Mouse (Mus musculus) layer of hippocampus, adult 11-12 months (tissue): ENCODE results near the gene Tmco4.

Experiments used
- DNase-seq: peaks from one replicate; pipeline ENCODE4 v3.0.0; 2022; ENCODE audit warnings: low spot score

Tmco4 gene

DNA sequence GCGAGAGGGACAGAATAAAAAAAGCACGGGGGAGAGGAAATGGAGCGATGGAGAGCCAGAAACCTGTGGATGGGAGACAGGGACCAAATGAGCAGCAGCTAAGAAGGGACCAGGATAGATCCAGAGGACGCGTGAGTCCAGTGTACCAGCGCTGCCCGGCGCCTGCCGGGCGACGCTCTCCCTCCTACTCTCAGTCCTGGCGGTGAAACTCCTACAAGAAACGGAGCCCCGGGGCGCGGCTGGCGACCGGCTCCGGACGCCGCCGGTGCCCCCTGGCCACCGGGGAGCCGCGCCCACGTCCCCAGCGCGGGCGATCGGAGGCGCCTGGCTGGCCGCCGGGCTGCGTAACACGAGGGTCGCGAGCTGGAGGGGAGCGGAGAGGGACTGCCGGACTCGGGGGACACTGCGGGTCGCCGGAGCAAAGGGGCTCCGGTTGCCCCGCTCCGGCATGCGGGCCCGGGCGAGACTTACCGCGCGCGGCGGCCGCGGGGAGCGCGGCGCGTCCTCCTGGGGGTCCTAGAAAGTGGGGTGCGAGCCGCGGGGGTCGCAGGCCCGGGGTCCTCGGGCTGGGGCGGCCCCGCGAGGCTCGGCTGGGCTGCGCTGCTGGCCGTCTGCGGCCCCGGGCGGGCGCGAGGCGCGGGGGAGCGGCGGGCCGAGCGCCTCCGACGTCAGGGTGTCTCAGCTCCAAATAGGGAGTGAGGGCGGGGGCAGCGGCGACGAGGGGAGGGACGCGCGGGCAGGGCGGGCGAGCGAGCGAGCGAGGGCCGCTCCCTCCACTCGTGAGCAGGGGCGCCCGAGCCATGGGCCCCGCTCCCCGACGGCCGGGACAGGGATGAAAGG lies 119.9 kb downstream of the Tmco4 start, which contains the start of gene Nbl1:
TSS of gene Nbl1 (minus strand) at position 638 of the 840 bp plus-strand sequence.
- DNase-seq = no peak

DNA sequence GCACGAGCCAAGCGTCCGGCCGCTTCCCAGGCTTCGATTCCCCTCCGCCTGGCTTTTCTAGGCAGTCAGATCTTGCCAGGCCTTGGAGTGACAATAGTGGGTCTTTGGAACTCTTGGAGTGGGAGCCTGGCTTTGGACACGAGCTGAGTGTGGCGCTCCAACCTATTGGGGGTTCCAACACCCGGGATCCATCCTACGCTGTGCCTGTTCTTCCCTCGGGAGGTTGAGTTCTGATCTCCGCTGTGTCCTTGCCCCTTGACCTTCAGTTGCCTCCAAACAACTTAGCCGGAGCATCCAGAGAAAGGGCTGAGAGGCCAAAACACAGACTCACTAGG lies 120.5 kb downstream of the Tmco4 start:
- DNase-seq = no peak

DNA sequence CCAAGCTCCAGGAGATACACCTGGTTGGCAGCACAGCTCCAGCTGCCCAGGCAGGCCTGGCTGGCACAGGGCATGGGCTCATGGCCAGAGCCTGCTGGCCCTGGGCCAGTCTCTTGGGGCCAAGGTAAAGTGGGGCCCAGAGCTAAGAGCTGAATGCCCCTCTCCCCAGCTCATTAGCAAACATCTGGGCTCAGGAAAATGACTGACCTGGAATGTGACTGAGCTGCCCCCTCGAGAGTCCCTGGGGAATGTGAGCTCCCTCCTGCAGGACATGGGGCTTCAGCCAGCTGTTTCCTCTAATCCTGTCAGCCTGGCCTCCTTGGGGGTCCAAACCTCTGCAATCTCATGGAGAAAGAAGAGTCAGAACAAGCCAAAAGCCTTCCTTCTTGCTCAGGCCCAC lies 122.7 kb downstream of the Tmco4 start:
- DNase-seq = no peak

DNA sequence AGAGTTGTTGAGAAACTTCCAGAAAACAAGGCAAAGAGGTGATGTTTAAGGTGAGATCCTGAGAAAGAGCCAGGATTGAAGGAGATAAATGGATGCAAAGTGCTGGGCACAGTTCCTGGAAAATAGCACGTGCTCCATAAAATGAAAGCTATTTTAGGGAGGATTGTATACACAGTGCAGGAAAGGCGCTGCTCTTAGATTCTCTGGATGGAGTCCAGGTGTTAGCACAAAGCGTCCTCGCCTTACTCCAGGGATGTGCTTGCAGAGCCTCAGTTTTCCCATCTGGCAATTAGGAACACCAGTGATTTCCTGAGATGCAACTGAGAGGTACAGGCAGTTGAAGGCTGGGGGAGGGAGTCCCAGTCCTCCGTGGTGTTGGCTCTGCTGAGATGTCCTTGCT lies 123.5 kb downstream of the Tmco4 start:
- DNase-seq = no peak

DNA sequence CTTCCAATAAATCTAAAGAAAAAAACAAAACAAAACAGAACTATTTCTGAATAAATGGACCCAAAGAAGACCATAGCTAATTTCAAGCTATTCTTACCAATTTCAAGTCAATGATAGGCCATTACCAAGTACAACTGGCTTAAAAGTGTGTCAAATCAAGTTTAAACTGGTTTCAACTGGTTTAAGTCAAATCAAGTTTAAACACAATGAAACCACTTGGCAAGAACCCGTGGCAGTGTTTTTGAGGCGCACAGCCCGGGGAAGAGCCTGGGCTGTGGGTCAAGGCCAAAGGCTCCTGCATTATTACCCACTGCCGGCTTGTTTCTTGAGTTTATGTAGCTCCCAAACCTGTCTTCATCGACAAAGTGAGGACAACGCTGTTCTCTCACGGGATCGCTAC lies 127.6 kb downstream of the Tmco4 start:
- DNase-seq = no peak

DNA sequence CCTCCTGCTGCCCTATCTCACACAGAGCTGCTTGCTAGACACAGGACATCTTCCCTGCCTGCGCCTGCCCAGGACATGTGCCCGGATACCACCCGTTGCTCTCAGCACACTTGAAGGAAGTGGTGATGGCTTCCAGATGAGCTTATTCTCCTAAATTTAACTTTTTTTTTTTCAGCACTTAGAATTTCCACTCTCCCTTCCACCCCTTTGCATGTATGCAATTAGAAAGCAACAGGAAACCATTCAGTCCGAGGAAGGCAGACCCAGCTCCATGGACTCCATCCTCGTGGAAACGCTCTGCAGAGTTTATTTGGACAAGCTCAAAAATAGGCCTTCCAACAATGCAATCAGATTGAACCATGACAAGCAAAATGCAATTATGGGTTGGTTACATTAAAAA lies 128.9 kb downstream of the Tmco4 start:
- DNase-seq = no peak

DNA sequence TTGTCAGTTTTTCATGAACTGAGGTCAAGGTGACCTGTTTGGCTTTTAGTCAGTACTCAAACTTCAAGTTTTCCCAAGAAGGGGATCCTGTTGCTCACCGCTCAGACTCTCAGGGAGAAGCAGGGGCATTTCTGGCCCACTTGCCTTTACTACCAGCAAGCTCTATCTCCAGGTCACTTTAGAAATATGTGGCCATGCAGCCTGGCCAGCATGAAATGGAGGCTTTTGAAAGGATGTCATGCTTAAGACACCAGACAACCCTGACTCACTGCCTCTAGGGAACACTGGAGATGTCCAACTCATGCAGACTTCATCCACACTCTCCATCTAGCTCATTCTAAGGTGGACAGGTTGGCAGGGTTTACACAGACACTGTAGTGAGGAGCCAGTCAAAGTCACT lies 132.8 kb downstream of the Tmco4 start:
- no peak for DNase-seq
